In the genomic region with DNA sequence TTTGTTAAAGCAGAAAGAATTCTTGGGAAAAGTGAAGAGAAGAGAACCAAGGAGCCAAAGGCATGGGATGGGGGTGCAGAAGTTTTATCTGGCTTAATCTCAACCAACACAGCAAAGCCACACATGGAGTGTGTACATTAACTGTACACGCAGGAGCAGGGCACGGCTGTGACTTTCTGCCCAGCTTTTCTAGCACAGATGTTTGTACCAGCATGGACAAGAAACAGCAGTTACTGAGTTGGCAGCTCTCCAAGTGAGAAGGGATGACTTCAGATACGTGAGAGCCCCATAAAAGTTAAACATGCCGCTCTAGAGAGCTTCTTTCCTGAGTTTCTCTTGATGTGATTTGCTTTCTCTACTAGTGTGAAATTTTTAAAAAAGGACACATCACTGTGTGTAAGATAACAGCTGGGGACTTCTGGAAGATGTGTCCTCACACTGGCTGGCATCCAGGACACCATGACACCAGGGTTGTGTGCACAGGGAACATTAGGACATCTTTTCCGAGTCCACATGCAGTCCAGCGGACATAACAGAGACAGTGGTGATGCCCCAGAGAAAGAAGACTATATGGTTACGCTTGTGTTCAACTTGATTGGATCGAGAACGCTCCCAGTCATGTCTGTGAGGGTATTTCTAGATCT, we compare ENCODE assay signal across 13 mouse cellular contexts. TPM values are rescaled to one million over a fixed set of nuclear protein-coding genes. Genes with fewer than 3 reads are reported as not detected.
A peak's percentile ranks its signal among the peaks of the same experiment; 100 is the strongest.
DNase-seq lines count a peak whose midpoint lies in the region; ATAC-seq and TF ChIP-seq lines count a peak whose summit lies in the region.
"Had no signal": no experiment of that assay in that cellular context is flagged by ENCODE, and none has a peak within 500 bp of the region (broad histone marks: within the 10 kb centered on the region; RNA-seq: fewer than 3 reads in every experiment).

No protein-coding gene starts in this region.

- H3K9ac ChIP-seq in lung, embryonic 15.5 days = no peak overlapping the region
- H3K9ac ChIP-seq: limb, embryonic 12.5 days; midbrain, embryonic 12.5 days had no signal

- TF ChIP-seq CTCF in kidney, adult 2 months (conservative IDR thresholded peaks at IDR 0.05; ENCODE audit: insufficient read depth, insufficient read length, low read depth, low read length) = no peak
- TF ChIP-seq CTCF in brain, embryonic 14.5 days (IDR thresholded peaks at IDR 0.05; ENCODE audit: borderline replicate concordance, extremely low read depth, insufficient read depth, insufficient read length) = no peak

- H3K4me2 ChIP-seq in lung, embryonic 15.5 days = no peak overlapping the region
- H3K4me2 ChIP-seq: limb, embryonic 12.5 days; midbrain, embryonic 12.5 days had no signal

- DNase-seq in kidney, adult 2 months = peak; percentile 26
- DNase-seq in kidney, adult 8-10 months = no peak
- DNase-seq in NIH3T3 (ENCODE audit: low read depth) = peak; percentile 54
- DNase-seq in brain, embryonic 14.5 days (ENCODE audit: low read depth) = peak; percentile 36
- DNase-seq in left cerebral cortex, postnatal 4 days = no peak
- DNase-seq in spleen, postnatal 14 days (ENCODE audit: low spot score in 2 of 2) = no peak
- no peak for DNase-seq in ovary, postnatal 14 days (ENCODE audit: low spot score)
- DNase-seq: cerebellum, adult 11-12 months; gastrocnemius, postnatal 10 days had no signal

- H3K4me3 ChIP-seq in kidney, adult 2 months (ENCODE audit: insufficient read depth, low read depth, low read length) = no peak overlapping the region
- H3K4me3 ChIP-seq in lung, embryonic 15.5 days = no peak overlapping the region
- H3K4me3 ChIP-seq: layer of hippocampus, adult 2 months; limb, embryonic 12.5 days; midbrain, embryonic 12.5 days had no signal

- TF ChIP-seq POLR2A in kidney, adult 2 months (IDR thresholded peaks at IDR 0.05; ENCODE audit: low read depth, low read length) = no peak
- TF ChIP-seq POLR2A in brain, embryonic 14.5 days (IDR thresholded peaks at IDR 0.05; ENCODE audit: borderline replicate concordance, extremely low read depth, insufficient read depth, insufficient read length, poor library complexity, severe bottlenecking) = no peak

- WGBS in kidney, adult 2 months = 62% methylated on average over 9 of the region's 9 CpGs
- WGBS in lung, embryonic 15.5 days = 44% methylated on average over 9 of the region's 9 CpGs

- intact Hi-C loops in left cerebral cortex, postnatal 4 days (cut with DNase I) = no loop called here

- 0 out of 2 replicates have a peak overlapping the region, but pooled peaks have one; percentile 26 for H3K27ac ChIP-seq in kidney, adult 2 months (ENCODE audit: insufficient read depth, low read depth, low read length)
- H3K27ac ChIP-seq in lung, embryonic 15.5 days = peak overlapping the region; percentile 82
- H3K27ac ChIP-seq: layer of hippocampus, adult 2 months; limb, embryonic 12.5 days; midbrain, embryonic 12.5 days had no signal

- no peaks in the 10 kb centered on the region for H3K36me3 ChIP-seq in kidney, adult 2 months (ENCODE audit: control insufficient read depth, insufficient read depth, low read length)
- H3K36me3 ChIP-seq in lung, embryonic 15.5 days = no peaks in the 10 kb centered on the region
- H3K36me3 ChIP-seq: limb, embryonic 12.5 days; midbrain, embryonic 12.5 days had no signal

- no peaks in the 10 kb centered on the region for H3K27me3 ChIP-seq in kidney, adult 2 months (replicated peaks; ENCODE audit: control insufficient read depth, insufficient read depth, low read length)
- no peaks in the 10 kb centered on the region for H3K27me3 ChIP-seq in lung, embryonic 15.5 days
- H3K27me3 ChIP-seq: limb, embryonic 12.5 days; midbrain, embryonic 12.5 days had no signal

- ATAC-seq in lung, embryonic 15.5 days (ENCODE audit: borderline replicate concordance, extremely low read depth, low FRiP score, low TSS enrichment) = peak; percentile 53; the same call in 1 of the 2 replicates

- peaks cover 18% of the 10 kb centered on the region for H3K4me1 ChIP-seq in kidney, adult 2 months (ENCODE audit: control insufficient read depth, insufficient read depth, low read length)
- peaks cover 64% of the 10 kb centered on the region for H3K4me1 ChIP-seq in lung, embryonic 15.5 days

- no peaks in the 10 kb centered on the region for H3K9me3 ChIP-seq in lung, embryonic 15.5 days
- H3K9me3 ChIP-seq: limb, embryonic 12.5 days; midbrain, embryonic 12.5 days had no signal

RNA-seq across cellular contexts. Expression of gene Erp27, which starts 11.6 kb away (rescaled TPM):
- polyA plus RNA-seq in kidney, adult 2 months (2012; rRNA removed) = 0.15 TPM in 1 of 2 replicates, not detected in the other
- polyA plus RNA-seq in brain, embryonic 14.5 days (2012; rRNA removed) = 0.08 and 0.21 TPM in 2 replicates
- 0.40 and 0.62 TPM in 2 replicates for polyA plus RNA-seq in lung, embryonic 15.5 days (2015; fragmentation: Nextera tagmentation; extraction: Ambion mirVana)
- total RNA-seq in left cerebral cortex, postnatal 4 days (2021) = under 1 TPM; 0.56 to 0.64 TPM
- polyA plus RNA-seq: midbrain, embryonic 12.5 days had no signal

RNA-seq across cellular contexts. Expression of gene Pde6h, which starts 13.3 kb away (rescaled TPM):
- 0.58 and 0.64 TPM in 2 replicates for polyA plus RNA-seq in kidney, adult 2 months (2012; rRNA removed)
- 0.14 TPM in 1 of 2 replicates, not detected in the other for polyA plus RNA-seq in brain, embryonic 14.5 days (2012; rRNA removed)
- polyA plus RNA-seq in lung, embryonic 15.5 days (2015; fragmentation: Nextera tagmentation; extraction: Ambion mirVana) = 0.47 TPM in 1 of 2 replicates, not detected in the other
- total RNA-seq in left cerebral cortex, postnatal 4 days (2021) = 1 to 10 TPM in 1 of 2 experiments, under 1 TPM in 1; 0.50 to 1.0 TPM
- total RNA-seq: gastrocnemius, postnatal 10 days had no signal
- polyA plus RNA-seq: midbrain, embryonic 12.5 days had no signal

RNA-seq across cellular contexts. Expression of gene Arhgdib, which starts 31.3 kb away (rescaled TPM):
- polyA plus RNA-seq in kidney, adult 2 months (2012; rRNA removed) = 49.0 and 77.4 TPM in 2 replicates
- 17.3 and 23.0 TPM in 2 replicates for polyA plus RNA-seq in brain, embryonic 14.5 days (2012; rRNA removed)
- 69.8 and 82.9 TPM in 2 replicates for polyA plus RNA-seq in lung, embryonic 15.5 days (2015; fragmentation: Nextera tagmentation; extraction: Ambion mirVana)
- 10 to 100 TPM; 24.4 to 28.9 TPM for total RNA-seq in left cerebral cortex, postnatal 4 days (2021)

RNA-seq across cellular contexts. Expression of gene Mgp, which starts 34.7 kb away (rescaled TPM):
- polyA plus RNA-seq in kidney, adult 2 months (2012; rRNA removed) = 725 and 868 TPM in 2 replicates
- 8.8 and 11.5 TPM in 2 replicates for polyA plus RNA-seq in brain, embryonic 14.5 days (2012; rRNA removed)
- 918 and 931 TPM in 2 replicates for polyA plus RNA-seq in lung, embryonic 15.5 days (2015; fragmentation: Nextera tagmentation; extraction: Ambion mirVana)
- 10 to 100 TPM; 16.3 to 19.2 TPM for total RNA-seq in left cerebral cortex, postnatal 4 days (2021)

RNA-seq across cellular contexts. Expression of gene Art4, which starts 52.8 kb away (rescaled TPM):
- polyA plus RNA-seq in kidney, adult 2 months (2012; rRNA removed) = 4.9 TPM in 2 replicates
- 0.18 and 0.41 TPM in 2 replicates for polyA plus RNA-seq in brain, embryonic 14.5 days (2012; rRNA removed)
- 6.6 and 7.1 TPM in 2 replicates for polyA plus RNA-seq in lung, embryonic 15.5 days (2015; fragmentation: Nextera tagmentation; extraction: Ambion mirVana)
- not detected for total RNA-seq in left cerebral cortex, postnatal 4 days (2021)
- total RNA-seq: layer of hippocampus, adult 2 months had no signal

Comparison
In these comparisons a context has a peak if more than half of its experiments do, and no peak if none do; other contexts are left out.
1. DNase-seq: peak in kidney, adult 2 months (single experiment), NIH3T3 (single experiment) and brain, embryonic 14.5 days (single experiment); none in kidney, adult 8-10 months (0 of 2), left cerebral cortex, postnatal 4 days (single experiment), spleen, postnatal 14 days (0 of 2) and ovary, postnatal 14 days (single experiment).